Mouse (Mus musculus) limb, embryonic 14.5 days (tissue): Measurements from ENCODE around the gene Riox2. TPM values are rescaled to one million over a fixed set of nuclear protein-coding genes. Genes with fewer than 3 reads are reported as not detected.

ENCODE experiments used
- ATAC-seq: fragments of 200-750 bp; cut with Nextera tagmentation; 2 replicates; pipeline ENCODE4 v1.8.0; 2017; ENCODE audit warnings: low read depth, moderate number of reproducible peaks, moderate TSS enrichment; ENCODE audit not compliant: low FRiP score
- DNase-seq: peaks from one replicate; pipeline ENCODE4 v3.0.0-alpha.2; 2015; ENCODE audit warnings: low spot score
- H3K27ac ChIP-seq: fragments of 300-500 bp; sonication (generic); replicated peaks from 2 replicates; pipeline ENCODE4 v1.5.1; 2014; ENCODE audit warnings: low read depth, mild to moderate bottlenecking, low read length, moderate library complexity, mixed read lengths
- H3K27me3 ChIP-seq: fragments of 300-500 bp; sonication (generic); 2 replicates; pipeline ENCODE4 v1.6.1; 2014; ENCODE audit warnings: low read length, mixed read lengths; ENCODE audit not compliant: control insufficient read depth, insufficient read depth
- H3K36me3 ChIP-seq: fragments of 300-500 bp; sonication (generic); 2 replicates; pipeline ENCODE4 v1.6.1; 2014; ENCODE audit warnings: mild to moderate bottlenecking, low read length, moderate library complexity, mixed read lengths; ENCODE audit not compliant: control insufficient read depth, insufficient read depth
- H3K4me1 ChIP-seq: fragments of 300-500 bp; sonication (generic); 2 replicates; pipeline ENCODE4 v1.6.1; 2014; ENCODE audit warnings: antibody characterized with exemption, low read length, mixed read lengths; ENCODE audit not compliant: control insufficient read depth, insufficient read depth
- H3K4me2 ChIP-seq: fragments of 300-500 bp; sonication (generic); replicated peaks from 2 replicates; pipeline ENCODE4 v1.6.1; 2014; ENCODE audit warnings: low read depth, mild to moderate bottlenecking, low read length, moderate library complexity; ENCODE audit not compliant: severe bottlenecking
- H3K4me3 ChIP-seq: fragments of 300-500 bp; sonication (generic); replicated peaks from 2 replicates; pipeline ENCODE4 v1.5.1; 2014; ENCODE audit warnings: low read length
- H3K9ac ChIP-seq: fragments of 300-500 bp; sonication (generic); 2 replicates; pipeline ENCODE4 v1.6.1; 2014; ENCODE audit warnings: mild to moderate bottlenecking, low read depth, low read length, moderate library complexity; ENCODE audit not compliant: severe bottlenecking
- H3K9me3 ChIP-seq: fragments of 300-500 bp; sonication (generic); 2 replicates; pipeline ENCODE4 v1.6.1; 2016; ENCODE audit warnings: low read length; ENCODE audit not compliant: control insufficient read depth
- POLR2A ChIP-seq: fragments of 200-500 bp; IDR thresholded peaks from 2 replicates; pipeline ENCODE4 v1.8.0; 2012; ENCODE audit warnings: inconsistent platforms, mild to moderate bottlenecking, moderate library complexity, borderline replicate concordance; ENCODE audit not compliant: insufficient read depth, insufficient read length; ENCODE audit errors: extremely low read depth
- WGBS: fragments of 180-500 bp; shearing (Covaris S2); extraction: QIAGEN DNeasy Blood & Tissue Kit; methylation state at CpG from one replicate; pipeline ENCODE4 v1.1.7; 2014; 5-methylcytosine and 5-hydroxymethylcytosine counted together
- polyA plus RNA-seq, 2 experiments: library from polyadenylated mRNA; depleted of rRNA in 1 of 2; stranded (reverse) in 1 of 2; unstranded in 1 of 2; fragments of >200 nt; fragmentation: Nextera tagmentation in 1 of 2; extraction: Ambion mirVana in 1 of 2; gene quantifications; 2 replicates each; pipeline versions ENCODE4 v1.2.1 to v1.2.3; 2012 to 2014

Riox2 gene
- polyA plus RNA-seq, 2 experiments: 18.3 to 30.4 TPM

DNA sequence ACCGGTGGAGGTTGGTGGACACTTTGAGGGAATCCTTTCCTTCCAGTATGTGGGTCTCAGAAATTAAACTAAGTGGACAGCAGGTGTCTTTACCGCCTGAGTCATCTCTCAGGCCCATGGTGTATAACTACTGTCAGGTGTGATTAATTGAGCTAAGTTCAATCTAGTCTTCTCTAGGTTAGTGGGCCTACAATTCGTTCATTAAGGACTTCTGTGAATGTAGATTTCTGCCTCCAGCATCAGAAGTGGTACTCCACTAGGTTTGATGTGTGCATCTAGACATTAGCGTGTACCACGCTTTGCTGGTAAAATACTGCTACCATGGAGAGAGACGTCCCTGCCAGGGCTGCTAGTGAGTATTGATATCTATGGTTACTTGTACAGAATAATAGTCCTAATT, 971 bp downstream of the Riox2 start:
- DNase-seq (no peak), ATAC-seq (no peak)
- no peak overlapping the region for H3K9ac ChIP-seq
- H3K36me3 ChIP-seq: 0 out of 2 replicates have a peak, but pooled peaks cover 10% of the 10 kb centered on the region
- no peak overlapping the region for H3K27ac ChIP-seq
- peak overlapping the region; percentile 64 for H3K4me3 ChIP-seq
- no peaks in the 10 kb centered on the region for H3K27me3 ChIP-seq
- TF ChIP-seq POLR2A: no peak
- peak overlapping the region; percentile 48 for H3K4me2 ChIP-seq
- whole genome bisulfite sequencing: 57% methylated on average over 6 of the region's 6 CpGs
- no peaks in the 10 kb centered on the region for H3K9me3 ChIP-seq
- no peaks in the 10 kb centered on the region for H3K4me1 ChIP-seq

DNA sequence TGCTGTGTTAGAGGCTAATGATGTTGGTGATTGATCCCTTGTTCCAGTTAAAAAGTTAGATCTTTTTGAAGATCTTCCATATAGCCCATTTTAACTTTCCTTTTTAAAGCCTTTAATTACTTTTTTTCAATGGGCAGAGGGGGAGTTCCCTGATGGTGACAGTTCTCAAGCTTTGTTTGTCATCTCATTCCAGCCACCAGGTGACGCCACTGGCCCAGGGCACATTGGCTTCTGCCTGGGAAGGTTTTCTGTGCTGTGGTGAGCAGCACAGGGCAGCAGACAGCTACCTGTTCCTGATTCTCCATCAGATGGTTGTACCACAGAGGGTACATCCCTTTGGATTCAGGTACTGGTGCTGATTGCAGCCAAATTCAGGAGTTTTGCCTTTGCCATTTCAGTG, 3.2 kb downstream of the Riox2 start:
- H3K36me3 ChIP-seq: 0 out of 2 replicates have a peak, but pooled peaks cover 13% of the 10 kb centered on the region
- no peaks in the 10 kb centered on the region for H3K9me3 ChIP-seq
- WGBS: 11% methylated on average over 1 of the region's 1 CpGs

DNA sequence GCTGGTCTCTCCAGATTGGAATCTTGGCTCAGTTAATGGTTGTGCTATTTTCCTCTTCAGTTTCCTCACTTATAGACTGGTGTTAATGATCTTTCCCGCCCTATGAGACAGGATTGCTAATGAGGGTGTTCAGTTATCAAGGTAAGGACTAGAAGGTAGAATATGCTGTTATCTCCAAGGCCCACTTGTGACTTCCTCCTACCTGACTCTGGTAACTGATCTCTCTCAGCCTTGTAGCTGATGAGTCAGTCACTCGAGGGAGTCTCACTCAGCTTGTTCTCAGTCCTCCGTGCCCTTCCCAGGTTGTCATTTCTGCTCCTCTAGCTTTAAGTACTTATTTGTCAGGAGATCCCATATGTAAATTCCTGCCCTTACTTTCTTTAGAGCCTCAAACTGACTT, 6.4 kb downstream of the Riox2 start:
- no peak for TF ChIP-seq POLR2A
- H3K4me3 ChIP-seq: no peak overlapping the region
- no peaks in the 10 kb centered on the region for H3K9me3 ChIP-seq
- no peak for DNase-seq
- H3K27ac ChIP-seq: no peak overlapping the region
- ATAC-seq: no peak
- no peaks in the 10 kb centered on the region for H3K27me3 ChIP-seq
- H3K4me1 ChIP-seq: no peaks in the 10 kb centered on the region
- no peak overlapping the region for H3K4me2 ChIP-seq
- no peak overlapping the region for H3K9ac ChIP-seq
- H3K36me3 ChIP-seq: peaks cover 32% of the 10 kb centered on the region
- 94% methylated on average over 3 of the region's 3 CpGs for WGBS

More for the DNA sequence above, 3.2 kb downstream of the Riox2 start:
- Histone ChIP-seq H3K4me1 (no peaks in the 10 kb centered on the region), H3K9ac (no peak overlapping the region), H3K27me3 (no peaks in the 10 kb centered on the region), H3K4me3 (no peak overlapping the region), H3K27ac (no peak overlapping the region), H3K4me2 (no peak overlapping the region)
- peak; percentile 17 for DNase-seq
- TF ChIP-seq POLR2A: no peak
- no peak for ATAC-seq

DNA sequence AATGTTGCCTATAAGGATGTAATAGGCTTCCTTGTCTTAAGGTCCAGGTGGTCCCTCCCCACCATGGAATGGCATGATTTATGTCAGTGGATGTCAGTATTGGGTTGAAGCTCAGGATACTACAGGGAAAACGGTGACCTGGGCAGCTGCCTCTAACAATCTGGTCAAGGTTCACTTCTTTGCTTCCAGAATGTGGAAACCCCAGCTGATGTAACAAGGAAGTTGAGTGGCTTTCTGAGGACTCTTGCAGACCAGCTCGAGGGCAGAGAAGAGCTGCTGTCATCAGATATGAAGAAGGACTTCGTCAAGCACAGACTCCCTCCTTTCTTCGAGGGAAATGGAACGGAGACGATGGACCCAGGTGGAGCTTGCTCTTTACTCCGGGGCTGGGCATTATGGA, 15.7 kb downstream of the Riox2 start:
- ATAC-seq: no peak
- WGBS: 70% methylated on average over 7 of the region's 7 CpGs
- Histone ChIP-seq H3K4me2 (no peak overlapping the region), H3K9me3 (no peaks in the 10 kb centered on the region), H3K4me3 (no peak overlapping the region), H3K27me3 (no peaks in the 10 kb centered on the region), H3K27ac (no peak overlapping the region), H3K4me1 (peaks cover 7% of the 10 kb centered on the region; the same call in 1 of the 2 replicates), H3K9ac (no peak overlapping the region), H3K36me3 (peaks cover 76% of the 10 kb centered on the region)
- no peak for DNase-seq
- no peak for TF ChIP-seq POLR2A

- no peak overlapping the region; the same call in 1 of the 2 replicates for H3K27ac ChIP-seq
- no peaks in the 10 kb centered on the region for H3K27me3 ChIP-seq
- DNase-seq (no peak), ATAC-seq (peak; percentile 44; the same call in 1 of the 2 replicates)
- H3K36me3 ChIP-seq: peaks cover 76% of the 10 kb centered on the region
- peaks cover 7% of the 10 kb centered on the region; the same call in 1 of the 2 replicates for H3K4me1 ChIP-seq
- no peak for TF ChIP-seq POLR2A
- H3K9me3 ChIP-seq: no peaks in the 10 kb centered on the region
- no peak overlapping the region for H3K4me2 ChIP-seq
- no peak overlapping the region for H3K4me3 ChIP-seq
- WGBS: 54% methylated on average over 9 of the region's 9 CpGs
- H3K9ac ChIP-seq: no peak overlapping the region
Measured at GRCm38 (mm10) chr16:59487975-59488548, 16.5 kb downstream of the Riox2 start.
